Mouse (Mus musculus) C2C12 (cell line): ENCODE measurements around the gene Ttyh2.

Source experiments
- CTCF ChIP-seq: IDR thresholded peaks from one replicate; pipeline ENCODE4 v1.5.1; 2011; ENCODE audit not compliant: control insufficient read depth, insufficient read depth, insufficient read length
- MYOD1 ChIP-seq: IDR thresholded peaks from one replicate; pipeline ENCODE4 v1.6.1; 2011; ENCODE audit warnings: low read depth; ENCODE audit not compliant: control insufficient read depth, insufficient read length

DNA sequence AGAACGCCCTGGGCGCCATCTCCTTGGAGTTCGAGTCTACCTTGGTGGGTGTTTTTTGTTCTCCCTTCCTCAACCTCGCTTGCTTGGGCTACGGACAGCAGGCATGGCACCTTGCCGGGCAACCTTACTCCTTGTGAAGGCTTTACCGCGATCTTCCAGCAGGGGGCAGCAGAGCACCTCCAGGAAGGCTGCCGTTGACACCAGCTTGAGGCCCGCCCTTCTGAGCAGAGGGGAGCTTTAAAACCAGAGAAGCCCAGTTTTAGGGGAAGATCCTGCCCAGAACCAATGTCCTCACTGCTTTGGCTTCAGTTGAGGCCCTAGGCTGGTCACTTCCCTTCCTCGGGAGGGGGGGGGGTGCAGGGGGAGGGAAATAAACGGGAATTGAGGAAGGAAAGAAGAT, 69.9 kb downstream of the Ttyh2 start:
- TF ChIP-seq CTCF (peak; percentile 85), MYOD1 (no peak)
